Mouse (Mus musculus) lung, postnatal 0 days (tissue): ENCODE results near the gene P2ry6.

ENCODE experiments used
- CTCF ChIP-seq: IDR thresholded peaks from 2 replicates; pipeline ENCODE4 v1.5.1; 2016; ENCODE audit warnings: antibody characterized with exemption, mild to moderate bottlenecking
- EP300 ChIP-seq: IDR thresholded peaks from 2 replicates; pipeline ENCODE4 v1.6.1; 2016; ENCODE audit warnings: antibody characterized with exemption, mild to moderate bottlenecking, control low read depth

DNA sequence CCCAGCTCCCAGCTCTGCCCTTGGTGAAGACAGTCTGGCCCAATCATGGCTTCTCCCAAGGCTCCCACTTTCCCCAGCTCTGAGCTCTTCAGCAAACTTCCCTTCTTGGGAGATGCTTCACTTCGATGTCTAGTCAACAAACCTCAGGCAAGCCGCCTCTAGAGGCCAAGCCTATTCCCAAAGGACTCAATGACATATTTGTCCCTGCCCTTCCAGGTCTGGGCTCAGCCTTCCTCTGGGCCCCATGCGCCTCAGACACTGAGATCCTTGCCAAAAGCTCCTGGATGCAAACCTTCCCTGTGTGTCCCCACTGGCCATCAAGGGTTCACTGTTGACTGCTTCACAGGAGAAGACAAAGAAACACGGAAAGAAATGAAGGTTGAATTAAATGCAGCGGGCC lies 53.2 kb downstream of the P2ry6 start:
- no peak for TF ChIP-seq CTCF
- no peak for TF ChIP-seq EP300
